Mouse (Mus musculus) fibroblast of lung, adult 2 months (primary cell): ENCODE data around the gene Ang5.
"Not testable (repeated sequence)": the region's sequence is repeated elsewhere in the genome, so short reads cannot be mapped to it uniquely, and the experiment has no call there.

Experiments
- DNase-seq: peaks from one replicate; pipeline ENCODE4 v3.0.0-alpha.2; 2011; ENCODE audit warnings: low read depth

The Ang5 gene

GRCm38 (mm10) chr14:43956769-43957168, at the start of gene Ang5:
Gene Ang5, plus strand, starts transcription at chr14:43957069.
- not testable (repeated sequence) for DNase-seq

DNA sequence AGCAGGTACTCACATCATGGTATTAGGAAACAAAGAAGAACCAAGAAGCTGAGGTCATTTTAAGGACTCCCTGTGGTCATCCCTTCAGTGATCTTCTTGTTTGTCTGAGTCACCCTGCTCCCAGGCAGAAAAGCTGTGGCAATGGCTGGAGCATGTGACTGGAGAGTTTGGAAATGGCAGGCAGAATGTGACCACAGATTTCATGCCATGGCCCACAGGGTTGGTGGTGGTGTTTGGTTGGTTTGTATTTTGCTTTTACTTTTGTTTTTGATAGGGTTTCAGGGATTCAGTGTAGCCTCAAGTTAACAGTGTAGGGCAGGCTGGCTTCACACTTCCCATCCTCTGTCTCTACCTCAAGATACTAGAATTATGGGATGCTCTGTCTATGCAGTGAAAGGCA, 38.7 kb upstream of the Ang5 start:
- DNase-seq: peak; percentile 44

DNA sequence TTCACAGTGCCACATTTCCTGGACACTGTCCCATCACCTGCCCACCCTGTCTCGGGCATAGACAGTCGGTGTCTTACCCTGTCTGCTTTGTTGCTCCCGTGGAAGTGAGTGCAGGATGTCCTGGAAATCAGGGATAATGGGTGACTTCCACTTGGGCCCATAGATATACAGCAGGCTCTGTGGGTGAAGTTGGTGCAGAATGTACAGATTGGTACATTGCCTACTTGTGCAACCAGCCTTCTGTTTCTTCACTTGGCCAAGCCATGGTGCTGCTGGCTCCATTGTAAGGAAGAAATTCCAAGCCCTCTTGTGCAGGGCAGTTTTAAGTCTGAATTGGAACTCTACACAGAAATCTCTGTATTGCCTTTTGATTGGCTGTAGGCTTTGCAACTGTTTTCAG, 33.4 kb upstream of the Ang5 start, which contains the start of gene Ear10:
Gene Ear10, minus strand, starts transcription at position 101 of the 400 bp plus-strand sequence.
- not testable (repeated sequence) for DNase-seq

DNA sequence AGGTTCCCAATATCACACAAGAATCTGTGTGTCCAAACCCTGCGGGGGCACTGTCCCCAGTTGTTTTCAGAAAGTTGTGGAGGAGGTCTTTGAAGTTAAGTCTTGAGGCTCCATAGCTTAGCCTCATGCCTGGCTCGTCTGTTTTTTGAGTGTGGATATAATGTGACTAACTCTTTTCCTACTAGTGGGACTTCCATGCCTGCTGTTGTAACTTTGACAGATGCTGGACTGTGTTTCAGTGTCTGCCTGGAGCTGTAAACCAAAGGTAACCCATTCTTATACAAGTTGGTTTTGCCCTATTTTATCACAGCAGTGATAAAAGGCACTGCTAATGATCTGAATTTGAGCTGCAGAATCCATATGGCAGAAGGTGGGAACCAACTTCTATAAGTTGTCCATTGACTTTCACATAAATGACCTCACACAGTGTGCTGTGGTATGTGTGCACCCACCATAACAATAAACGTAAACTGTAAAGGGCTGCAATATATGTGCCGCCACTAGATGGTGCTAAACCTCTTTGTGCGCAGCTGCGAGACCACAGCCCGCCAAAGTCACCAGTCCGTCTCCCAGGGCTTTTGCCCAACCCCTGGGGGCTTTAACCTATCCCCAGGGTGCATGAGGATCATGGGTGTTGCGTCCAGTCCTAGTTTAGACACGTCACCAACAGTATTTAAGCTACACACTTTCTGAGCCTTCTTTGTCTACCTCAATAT, 32.0 kb upstream of the Ang5 start, which contains the start of gene Gm8113:
Gene Gm8113, plus strand, starts transcription at position 703 of the 716 bp plus-strand sequence.
- DNase-seq: peak; percentile 47

DNA sequence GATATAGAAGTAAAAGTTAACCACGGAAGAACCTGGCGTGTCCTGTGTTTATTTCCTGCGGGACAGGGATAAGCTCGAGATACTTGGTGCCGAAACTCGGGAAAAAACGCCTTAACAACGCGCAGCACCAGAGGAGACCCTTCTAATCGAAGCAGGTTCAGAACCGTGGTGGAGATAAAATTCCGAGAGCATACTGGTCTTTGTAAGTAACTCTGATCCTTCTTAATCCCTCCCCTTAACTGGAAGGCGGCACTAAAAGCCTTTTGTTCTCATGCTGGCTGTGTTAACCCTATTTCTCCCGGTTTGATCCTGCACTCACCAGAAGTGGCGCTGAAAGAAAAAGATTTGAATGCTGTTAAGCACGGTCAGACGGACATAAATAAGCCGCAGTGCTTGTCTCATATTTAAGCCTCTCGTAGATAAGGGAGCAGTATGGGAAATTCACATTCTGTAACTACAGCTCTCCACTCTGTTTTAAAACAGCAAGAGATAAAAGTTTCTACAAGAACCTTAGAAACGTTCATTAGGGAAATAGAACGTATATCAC, 31.4 kb upstream of the Ang5 start:
- DNase-seq: peak; percentile 36

- peak; percentile 20 for DNase-seq
Observed at GRCm38 (mm10) chr14:43932991-43933390, 23.9 kb upstream of the Ang5 start.

DNA sequence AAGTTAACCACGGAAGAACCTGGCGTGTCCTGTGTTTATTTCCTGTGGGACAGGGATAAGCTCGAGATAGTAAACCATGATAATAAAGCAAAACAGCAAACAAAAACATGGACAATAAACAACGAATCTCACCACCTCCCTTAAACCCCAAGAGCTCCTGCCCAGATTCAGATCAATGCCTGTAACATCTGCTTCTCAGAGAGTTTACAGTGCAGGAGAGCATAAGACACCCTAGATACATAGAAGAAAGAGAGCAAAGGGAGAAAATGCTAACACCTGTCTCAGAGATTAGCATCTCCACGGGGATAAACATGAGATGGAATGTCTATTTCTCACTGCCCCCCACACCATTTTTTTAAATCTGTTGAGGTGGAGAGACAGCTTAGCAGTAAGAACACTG, 23.5 kb upstream of the Ang5 start:
- DNase-seq: not testable (repeated sequence)

DNA sequence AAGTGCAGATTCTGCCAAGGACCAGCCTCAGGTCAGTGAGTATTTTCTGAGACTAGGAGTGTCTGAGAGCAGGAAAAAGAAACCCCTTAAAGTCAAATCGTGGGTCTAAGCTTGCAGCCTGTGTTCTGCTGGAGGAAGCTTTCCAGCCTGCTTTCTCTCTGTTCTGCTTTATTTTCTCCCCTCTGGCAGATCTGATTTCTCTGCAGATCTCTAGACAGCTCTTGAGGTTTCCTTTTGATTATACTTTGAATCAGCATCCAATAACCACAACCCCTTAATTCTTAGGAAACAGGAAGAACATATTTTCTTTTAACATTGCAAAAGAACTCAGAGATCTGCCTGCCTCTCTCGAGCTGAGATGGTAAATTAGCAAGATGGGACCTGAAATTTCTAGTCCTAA, 3.5 kb upstream of the Ang5 start:
- DNase-seq: not testable (repeated sequence)

GRCm38 (mm10) chr14:43955074-43955473, 1.8 kb upstream of the Ang5 start:
- DNase-seq: not testable (repeated sequence)

DNA sequence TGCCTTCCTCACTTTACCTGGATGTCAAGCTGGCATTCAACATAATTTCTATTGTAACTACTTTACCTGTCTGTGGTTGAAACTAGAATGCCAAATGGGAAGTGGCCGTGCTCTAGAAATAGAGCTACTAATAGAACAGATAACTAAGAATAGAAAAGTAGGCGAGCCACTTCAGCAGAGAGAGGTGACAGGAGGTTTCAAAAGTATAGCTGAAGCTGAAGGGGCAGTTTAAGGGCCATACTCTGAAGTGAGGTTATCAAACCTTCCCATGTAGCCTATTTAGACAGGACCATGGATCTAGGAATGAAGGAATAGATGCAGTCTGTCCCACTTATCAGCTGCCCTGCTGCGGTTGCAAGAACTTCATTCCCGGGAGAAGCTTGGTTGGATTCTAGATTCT, 26.6 kb downstream of the Ang5 start:
- DNase-seq: no peak

DNA sequence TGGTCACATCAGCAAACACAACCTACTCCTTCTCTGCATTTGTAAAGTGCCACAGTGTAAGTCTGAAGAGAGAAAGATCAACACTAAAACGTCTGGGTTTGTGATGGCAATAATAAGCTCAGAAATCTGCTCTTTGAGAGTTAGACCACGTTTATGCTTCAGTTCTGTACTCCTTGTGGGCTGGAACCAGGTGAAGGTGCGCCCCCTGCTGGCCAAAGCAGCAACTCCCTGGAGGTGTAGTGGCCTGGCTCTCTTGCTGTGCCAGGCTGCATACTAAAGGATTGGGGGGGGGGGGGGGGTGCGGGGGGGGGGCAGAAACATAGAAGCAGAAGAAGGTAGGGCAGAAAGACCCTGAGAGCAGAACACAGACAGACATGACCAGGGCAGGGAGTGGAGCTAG, 27.0 kb downstream of the Ang5 start:
- DNase-seq: peak; percentile 34

DNA sequence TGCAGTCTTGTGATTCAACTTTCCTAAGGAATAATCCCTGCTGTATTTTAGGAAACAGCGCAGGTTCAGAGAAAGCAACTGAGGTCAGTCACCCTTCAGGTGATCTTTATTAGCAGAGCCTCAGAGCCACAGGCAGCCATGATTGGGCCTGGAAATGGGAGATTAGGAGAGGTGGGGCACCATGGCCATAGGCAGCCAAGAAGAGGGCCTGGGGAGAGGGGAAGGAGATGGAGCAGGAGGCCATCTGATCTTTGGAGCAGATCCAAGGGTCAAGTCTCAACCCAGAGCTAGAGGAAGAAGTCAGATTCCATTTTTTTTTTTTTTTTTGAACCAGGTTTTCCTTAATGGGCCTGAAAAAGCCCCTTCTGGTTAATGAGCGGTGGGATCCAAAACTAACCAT, 29.3 kb downstream of the Ang5 start:
- no peak for DNase-seq

DNA sequence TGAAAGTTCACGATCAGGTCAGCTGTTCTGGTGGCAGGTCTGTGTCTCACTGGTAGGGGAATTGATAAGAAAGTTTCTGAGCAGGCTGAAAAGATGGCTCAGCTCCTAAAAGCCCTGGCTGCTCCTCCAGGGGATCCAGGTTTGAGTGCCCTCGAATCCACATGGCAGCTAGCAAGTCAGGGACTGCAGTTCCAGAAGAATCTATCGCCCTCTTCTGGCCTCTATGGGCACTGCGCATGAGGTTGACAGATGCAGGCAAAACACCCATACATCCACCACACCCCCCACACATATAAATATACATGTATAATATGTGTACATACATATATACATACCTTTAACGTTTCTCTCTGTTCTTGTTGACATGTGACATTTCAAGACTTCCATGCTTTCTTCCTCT, 30.5 kb downstream of the Ang5 start:
- DNase-seq: not testable (repeated sequence)

- DNase-seq: peak; percentile 40
Observed at GRCm38 (mm10) chr14:43998455-43999000, 41.7 kb downstream of the Ang5 start.

- DNase-seq: no peak
Observed at GRCm38 (mm10) chr14:44001600-44001999, 44.7 kb downstream of the Ang5 start.

DNA sequence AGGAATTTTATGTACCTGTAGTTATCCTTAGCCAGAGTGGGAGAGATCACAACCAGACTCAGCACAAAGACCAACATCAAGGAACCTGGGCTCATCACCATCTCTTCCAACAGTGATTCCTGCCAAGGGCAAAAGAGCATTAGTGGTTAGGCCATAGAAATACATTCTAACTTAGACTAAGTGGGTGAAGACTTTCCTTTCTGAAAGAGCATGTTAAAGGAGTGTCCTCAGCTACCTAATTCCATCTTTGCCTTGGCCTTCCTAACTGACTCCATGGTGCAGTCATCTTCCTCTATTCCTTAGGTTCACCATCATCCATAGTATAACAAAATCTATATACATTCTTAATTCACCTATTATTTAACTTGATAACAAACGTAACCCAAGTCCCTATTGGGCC, 45.3 kb downstream of the Ang5 start, which contains the start of gene Ang6:
Gene Ang6, minus strand, starts transcription at position 101 of the 400 bp plus-strand sequence.
- DNase-seq: no peak

GRCm38 (mm10) chr14:44008021-44008420, 51.2 kb downstream of the Ang5 start:
- DNase-seq: not testable (repeated sequence)

- DNase-seq: not testable (repeated sequence)
Observed at GRCm38 (mm10) chr14:44009686-44010085, 52.8 kb downstream of the Ang5 start.
